Mouse (Mus musculus) T-cell, adult 2 months (primary cell): Measurements from ENCODE around the gene Fuca1.

Experiments used
- DNase-seq: peaks from one replicate; pipeline ENCODE4 v3.0.0; 2022; ENCODE audit warnings: low spot score

Gene Fuca1

DNA sequence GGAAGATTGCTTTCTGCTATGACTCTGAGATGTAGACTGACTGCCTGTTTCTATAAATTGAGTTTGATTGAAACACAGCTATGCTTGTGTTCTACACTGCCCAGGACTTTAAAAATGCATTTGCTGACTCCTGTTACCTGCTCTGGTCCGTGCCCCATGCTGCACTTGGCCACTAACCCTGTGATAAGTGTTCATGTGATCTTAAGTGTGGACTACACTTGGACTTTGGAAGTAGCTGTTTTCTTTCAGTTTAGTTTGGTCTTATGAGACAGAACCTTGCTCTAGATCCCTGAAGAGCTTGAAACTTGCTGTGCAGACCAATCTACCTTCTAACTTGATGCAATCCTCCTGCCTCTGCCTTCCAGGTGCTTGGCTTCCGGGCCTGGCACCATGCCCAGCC is 3.9 kb downstream of the Fuca1 start:
- no peak for DNase-seq

GRCm38 (mm10) chr4:135925341-135925740 is 4.8 kb downstream of the Fuca1 start:
- no peak for DNase-seq

DNA sequence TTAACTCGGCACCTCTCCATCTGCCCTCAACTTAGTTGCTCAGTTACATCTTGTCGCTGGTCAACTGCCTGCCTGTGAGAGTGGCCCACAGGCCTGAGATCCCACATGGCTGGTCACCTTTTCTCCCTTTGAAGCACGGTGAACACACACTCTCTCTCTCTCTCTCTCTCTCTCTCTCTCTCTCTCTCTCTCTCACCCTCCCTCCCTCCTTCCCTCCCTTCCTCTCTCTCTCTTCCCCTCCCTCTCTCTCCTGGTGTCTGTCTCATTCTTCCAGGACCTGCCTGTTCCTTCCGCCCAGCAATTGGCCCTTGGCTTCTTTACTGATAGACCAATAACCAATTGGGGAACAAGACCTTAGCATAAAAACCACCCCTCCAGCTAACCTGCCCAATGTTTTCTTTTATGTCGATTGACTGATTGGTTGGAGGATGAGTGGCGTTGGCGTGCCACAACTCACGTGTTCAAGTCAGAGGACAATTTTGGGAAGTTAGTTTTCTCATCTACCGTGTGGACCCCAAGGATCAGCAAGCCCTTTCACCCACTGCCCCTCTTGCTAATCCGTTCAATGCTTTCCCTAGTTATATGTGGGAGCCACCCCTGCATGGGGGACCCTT is 5.8 kb downstream of the Fuca1 start:
- DNase-seq: no peak

GRCm38 (mm10) chr4:135926861-135927260 is 6.3 kb downstream of the Fuca1 start:
- DNase-seq: no peak

- DNase-seq: no peak
These were observed 7.8 kb downstream of the Fuca1 start for GRCm38 (mm10) chr4:135928376-135928775.

DNA sequence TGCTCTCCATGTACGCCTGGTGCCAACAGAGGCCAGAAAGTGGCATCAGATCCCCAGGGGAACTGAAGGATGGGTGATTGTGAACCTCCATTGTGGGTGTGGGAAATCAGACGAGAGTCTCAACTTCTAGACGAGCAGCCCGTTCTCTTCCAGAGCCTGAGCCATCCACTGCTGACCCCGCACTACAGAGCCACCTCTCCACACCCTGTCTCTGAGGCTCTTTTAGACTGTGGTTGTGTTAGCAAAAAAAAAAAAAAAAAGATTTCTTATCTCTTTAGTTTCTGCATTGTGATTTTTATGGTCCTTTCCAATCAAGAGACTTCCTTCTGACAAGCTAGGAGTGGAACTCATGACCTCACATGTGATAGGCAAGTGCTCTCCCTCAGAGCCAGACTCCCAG is 8.9 kb downstream of the Fuca1 start:
- DNase-seq: no peak

- no peak for DNase-seq
These were observed 9.3 kb downstream of the Fuca1 start for GRCm38 (mm10) chr4:135929828-135930227.

DNA sequence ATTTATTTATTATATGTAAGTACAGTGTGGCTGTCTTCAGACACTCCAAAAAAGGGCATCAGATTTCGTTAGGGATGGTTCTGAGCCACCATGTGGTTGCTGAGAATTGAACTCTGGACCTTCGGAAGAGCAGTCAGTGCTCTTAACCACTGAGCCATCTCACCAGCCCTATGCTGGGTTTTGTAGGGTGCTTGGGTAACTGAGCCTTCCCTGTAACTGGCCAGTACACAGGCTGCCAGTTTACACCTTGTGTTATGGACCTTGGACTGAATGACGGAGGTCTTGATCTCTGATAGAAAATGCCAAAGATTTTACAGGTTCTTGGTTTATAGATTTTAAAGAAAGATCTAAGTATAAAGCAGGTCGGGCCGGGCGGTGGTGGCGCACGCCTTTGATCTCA is 9.7 kb downstream of the Fuca1 start:
- no peak for DNase-seq

DNA sequence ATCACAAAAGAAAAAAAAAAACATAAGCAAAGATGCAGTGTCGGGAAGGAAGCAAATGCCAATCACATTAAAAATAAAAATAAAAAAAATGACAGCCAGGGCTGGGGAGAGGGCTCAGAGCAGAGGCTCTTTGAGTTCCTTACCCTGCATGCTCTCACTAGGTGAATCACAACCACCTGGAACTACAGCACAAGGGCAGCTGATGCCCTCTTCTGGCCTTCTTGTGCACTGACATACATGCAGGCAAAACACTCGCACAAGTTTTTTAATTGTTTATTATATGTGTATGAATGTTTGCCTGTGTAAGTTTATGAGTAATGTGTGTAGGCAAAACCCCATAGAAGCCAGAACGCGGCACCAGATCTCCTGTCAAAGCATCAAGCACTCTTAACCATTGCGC is 11.3 kb downstream of the Fuca1 start:
- DNase-seq: peak; percentile 55

DNA sequence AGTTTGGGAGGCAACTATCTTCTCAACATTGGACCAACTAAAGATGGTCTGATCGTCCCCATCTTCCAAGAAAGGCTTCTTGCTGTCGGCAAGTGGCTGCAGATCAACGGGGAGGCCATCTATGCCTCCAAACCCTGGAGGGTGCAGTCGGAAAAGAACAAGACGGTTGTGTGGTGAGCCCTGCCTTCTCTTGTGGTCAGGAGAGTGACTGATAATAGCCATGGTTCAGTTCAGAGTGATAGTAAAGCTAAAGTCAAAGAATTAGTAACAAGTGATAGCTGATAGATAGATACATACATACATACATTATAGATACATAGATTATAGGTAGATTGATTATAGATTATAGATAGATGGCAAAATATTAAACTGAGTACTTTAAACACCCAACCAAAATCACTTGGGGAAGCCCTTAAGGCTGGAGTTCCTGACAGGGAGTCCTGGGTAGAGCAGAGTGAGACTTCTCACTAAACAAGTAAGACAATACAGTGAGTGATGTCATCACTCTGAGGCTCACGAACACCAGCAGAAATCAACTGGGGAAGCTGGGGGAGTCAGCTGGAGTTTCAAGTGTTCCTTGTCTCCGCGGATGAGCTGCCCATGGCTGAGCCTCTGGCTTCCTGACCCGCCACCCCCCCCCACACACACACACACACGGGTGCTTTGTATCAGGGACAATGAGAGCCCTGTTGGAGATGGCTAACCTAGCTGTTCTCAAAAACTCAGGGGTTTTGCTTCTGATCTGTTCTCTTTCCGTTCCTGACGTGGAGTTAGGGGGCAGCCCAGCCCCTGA is 14.4 kb downstream of the Fuca1 start:
- no peak for DNase-seq

- DNase-seq: no peak
These were observed 15.0 kb downstream of the Fuca1 start for GRCm38 (mm10) chr4:135935502-135935901.

DNA sequence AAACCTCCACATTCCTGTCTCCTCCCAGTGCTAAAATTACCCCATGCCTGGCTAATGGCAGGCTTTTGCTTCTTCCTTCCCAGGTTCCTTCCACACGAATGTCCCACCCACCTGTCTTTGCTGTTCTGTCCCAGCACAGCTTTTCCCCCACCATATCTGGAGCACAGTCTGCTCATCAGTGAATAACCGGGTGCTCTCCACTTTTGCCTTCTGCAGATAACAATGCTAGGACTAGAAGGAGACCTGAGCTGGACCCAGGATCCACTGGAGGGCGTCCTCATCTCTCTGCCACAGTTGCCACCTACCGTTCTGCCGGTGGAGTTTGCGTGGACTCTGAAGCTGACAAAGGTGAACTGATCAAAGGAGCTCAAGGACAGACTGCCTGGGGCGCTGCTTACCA is 18.3 kb downstream of the Fuca1 start:
- no peak for DNase-seq

- DNase-seq: peak; percentile 25
These were observed 20.5 kb downstream of the Fuca1 start for GRCm38 (mm10) chr4:135941026-135941425.

- DNase-seq: no peak
These were observed 21.7 kb downstream of the Fuca1 start for GRCm38 (mm10) chr4:135942193-135942592.

DNA sequence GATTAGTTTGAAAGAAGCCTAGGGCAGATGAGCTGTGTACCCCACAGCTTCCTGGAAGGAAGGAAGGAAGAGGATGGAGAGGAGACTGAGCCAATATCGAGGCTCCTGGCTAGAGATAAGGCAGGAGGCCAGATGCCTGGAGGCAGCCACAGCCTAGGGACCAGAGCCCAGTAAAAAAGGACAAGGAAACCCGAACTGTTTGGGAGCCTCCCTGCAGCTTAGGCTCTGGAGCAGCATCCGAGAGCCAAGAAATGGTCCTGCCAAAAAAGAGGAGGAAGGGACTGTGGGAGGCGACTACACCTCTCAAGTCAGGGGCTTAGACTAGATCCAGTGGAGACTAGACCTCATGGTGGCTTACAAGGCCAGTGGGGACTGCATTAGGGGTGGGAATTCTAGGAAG is 22.9 kb downstream of the Fuca1 start:
- no peak for DNase-seq

- DNase-seq: no peak
These were observed 25.2 kb downstream of the Fuca1 start for GRCm38 (mm10) chr4:135945706-135946105.

DNA sequence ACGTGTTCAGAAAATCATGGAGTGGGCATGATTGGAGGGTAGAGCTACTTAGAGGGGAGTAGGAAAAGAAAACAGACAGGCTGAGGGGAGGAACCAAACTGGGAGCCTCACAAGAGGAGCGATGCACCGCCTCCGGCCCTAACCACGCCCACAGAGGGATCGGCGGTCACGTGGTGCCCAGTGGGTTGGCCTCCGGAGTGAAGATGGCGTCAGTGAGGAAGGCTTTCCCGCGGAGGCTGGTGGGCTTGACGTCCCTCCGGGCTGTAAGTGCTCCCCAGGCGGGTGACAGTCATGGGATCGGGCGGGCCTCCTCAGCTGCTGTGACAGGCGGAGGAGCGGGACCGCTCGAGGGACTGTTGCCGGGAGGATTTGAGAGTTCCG is 25.7 kb downstream of the Fuca1 start, which contains the start of gene Hmgcl:
Hmgcl (plus strand) TSS at position 171 of the 381 bp plus-strand sequence.
- DNase-seq: peak; percentile 91

GRCm38 (mm10) chr4:135946659-135947301 is 26.2 kb downstream of the Fuca1 start:
- no peak for DNase-seq

DNA sequence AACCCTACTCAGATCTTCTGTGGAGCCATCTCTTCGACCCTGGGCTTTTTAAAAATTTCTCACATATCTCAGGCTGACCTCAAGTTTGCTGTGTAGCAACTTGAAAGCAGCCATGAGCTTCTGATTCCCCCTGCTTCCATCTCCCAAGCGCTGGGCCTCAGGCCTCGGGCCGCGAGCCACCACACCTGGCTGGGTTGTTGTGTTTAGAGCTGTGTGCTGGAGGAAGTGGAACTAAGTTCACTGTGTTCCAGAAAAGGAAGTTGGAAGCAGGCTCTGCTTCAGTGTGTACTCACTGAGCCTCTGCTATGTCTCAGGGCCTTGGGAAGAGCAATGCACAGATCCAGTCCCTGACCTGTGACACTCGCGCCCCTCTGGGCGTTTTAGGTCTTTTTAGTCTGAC is 27.6 kb downstream of the Fuca1 start:
- no peak for DNase-seq

DNA sequence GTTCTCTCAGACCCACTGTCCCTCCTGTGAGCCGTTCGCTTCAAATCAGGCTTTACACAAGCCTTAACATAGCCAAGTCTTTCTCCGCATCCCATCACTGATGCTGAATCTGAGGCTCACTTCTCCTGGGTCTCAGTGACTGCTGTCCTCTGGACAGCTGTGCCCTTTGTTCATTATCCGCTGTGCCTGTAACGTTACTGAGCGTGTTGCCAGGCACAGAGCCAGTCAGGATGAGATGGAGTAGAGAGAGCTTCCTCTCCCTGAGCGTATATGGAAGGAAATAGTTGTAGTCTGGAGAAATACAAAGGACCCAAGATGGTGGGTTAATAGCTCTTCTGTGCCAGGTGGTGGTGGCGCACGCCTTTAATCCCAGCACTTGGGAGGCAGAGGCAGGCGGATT is 28.9 kb downstream of the Fuca1 start:
- no peak for DNase-seq

- DNase-seq: no peak
These were observed 29.4 kb downstream of the Fuca1 start for GRCm38 (mm10) chr4:135949911-135950310.

- DNase-seq: no peak
These were observed 29.8 kb downstream of the Fuca1 start for GRCm38 (mm10) chr4:135950365-135950764.

DNA sequence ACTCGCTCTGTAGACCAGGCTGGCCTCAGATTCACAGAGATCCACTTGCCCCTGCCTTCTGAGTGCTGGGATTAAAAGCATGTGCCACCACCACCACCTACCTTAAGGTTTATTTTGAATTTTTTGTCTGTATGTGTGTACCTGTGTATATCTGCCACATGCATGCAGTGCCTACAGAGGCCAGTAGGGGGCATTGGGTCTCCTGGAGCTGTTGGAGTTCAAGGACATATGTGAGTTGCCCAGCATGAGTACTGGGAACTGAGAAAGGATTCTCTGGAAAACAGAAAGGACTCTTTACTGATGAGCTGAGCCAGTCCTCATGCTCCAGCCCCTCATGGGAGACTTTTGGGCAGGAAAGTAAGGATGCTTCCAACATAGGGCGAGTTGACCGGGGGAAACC is 31.0 kb downstream of the Fuca1 start:
- peak; percentile 25 for DNase-seq
